Mouse (Mus musculus) embryonic fibroblast, embryonic 13.5 days (primary cell): ENCODE measurements at regions not wholly inside any gene's neighbourhood (a gene's known extent, or its start where the extent isn't known, plus 50 kb on each side); places are given as distances from the start of the nearest gene placed in this dataset.
A peak's percentile ranks its signal among the peaks of the same experiment; 100 is the strongest.

Source experiments
- CTCF ChIP-seq: IDR thresholded peaks from 2 replicates; pipeline ENCODE4 v1.5.1; 2011; ENCODE audit warnings: mild to moderate bottlenecking, control low read depth, low read length, moderate library complexity, borderline replicate concordance; ENCODE audit not compliant: insufficient read depth
- POLR2A ChIP-seq: IDR thresholded peaks from 2 replicates; pipeline ENCODE4 v1.6.1; 2011; ENCODE audit warnings: low read depth, mild to moderate bottlenecking, control low read depth, low read length, moderate library complexity

- no peak for TF ChIP-seq POLR2A
- peak; percentile 22; the same call in 1 of the 2 replicates for TF ChIP-seq CTCF
Observed at GRCm38 (mm10) chr17:4109263-4109662, 413.2 kb upstream of the Nox3 start.
